Mouse (Mus musculus) small intestine, adult 2 months (tissue): Measurements from ENCODE around the gene Fam213a. TPM values are rescaled to one million over a fixed set of nuclear protein-coding genes. Genes with fewer than 3 reads are reported as not detected.

Source experiments
- H3K27ac ChIP-seq: fragments of 200-500 bp; 2 replicates; pipeline ENCODE4 v1.5.1; 2012; ENCODE audit warnings: low read depth, low read length, control low read depth, inconsistent platforms; ENCODE audit not compliant: insufficient read depth
- H3K27me3 ChIP-seq: fragments of 200-500 bp; 2 replicates; pipeline ENCODE4 v1.6.1; 2012; ENCODE audit warnings: mild to moderate bottlenecking, moderate library complexity, low read length, inconsistent platforms; ENCODE audit not compliant: control insufficient read depth, insufficient read depth
- H3K36me3 ChIP-seq: fragments of 200-500 bp; 2 replicates; pipeline ENCODE4 v1.6.1; 2012; ENCODE audit warnings: mild to moderate bottlenecking, low read length, control low read depth, inconsistent platforms; ENCODE audit not compliant: control insufficient read depth, insufficient read depth
- H3K4me1 ChIP-seq: fragments of 200-500 bp; 2 replicates; pipeline ENCODE4 v1.6.1; 2012; ENCODE audit warnings: low read length, inconsistent platforms, mixed read lengths; ENCODE audit not compliant: control insufficient read depth, insufficient read depth, insufficient read length
- H3K4me3 ChIP-seq: fragments of 200-500 bp; 2 replicates; pipeline ENCODE4 v1.5.1; 2012; ENCODE audit warnings: low read depth, mild to moderate bottlenecking, control low read depth, inconsistent platforms, low read length, moderate library complexity
- CTCF ChIP-seq: fragments of 200-500 bp; IDR thresholded peaks from 2 replicates; pipeline ENCODE4 v1.5.1; 2012; ENCODE audit warnings: low read depth, mild to moderate bottlenecking, control low read depth, inconsistent platforms, low read length, moderate library complexity, mixed read lengths; ENCODE audit not compliant: insufficient replicate concordance, insufficient read length; ENCODE audit errors: extremely low read depth
- POLR2A ChIP-seq: fragments of 200-500 bp; IDR thresholded peaks from 2 replicates; pipeline ENCODE4 v1.6.1; 2012; ENCODE audit warnings: low read depth, mild to moderate bottlenecking, control low read depth, inconsistent platforms, low read length, moderate library complexity
- WGBS: fragments of 180-500 bp; shearing (Covaris S2); methylation state at CpG from one replicate; pipeline ENCODE4 v1.1.7; 2018; 5-methylcytosine and 5-hydroxymethylcytosine counted together
- polyA plus RNA-seq: library from polyadenylated mRNA; depleted of rRNA; stranded (reverse); fragments of >200 nt; gene quantifications from 2 replicates; pipeline ENCODE4 v1.2.3, GENCODE M21; 2012

The Fam213a gene
- polyA plus RNA-seq, 1 experiment: 29.9 TPM

DNA sequence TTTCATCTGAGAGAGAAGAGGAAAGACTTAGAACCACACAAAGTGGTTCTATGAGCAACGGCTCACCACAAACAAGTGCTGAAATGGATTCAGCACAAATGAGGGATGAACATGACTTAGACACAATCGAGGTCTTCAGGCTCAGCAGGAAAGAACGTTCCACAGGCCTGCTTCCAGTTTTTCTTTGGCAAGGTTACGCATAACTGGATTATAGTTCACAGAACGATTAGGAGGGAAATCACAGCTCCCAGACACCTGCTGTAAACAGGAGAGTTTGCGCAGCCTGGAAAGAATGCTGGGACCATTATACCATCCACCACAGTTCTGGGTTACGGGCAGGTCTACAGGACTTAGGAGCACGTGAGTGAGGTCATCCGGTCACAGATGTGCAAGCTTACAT is 7.9 kb downstream of the Fam213a start:
- Histone ChIP-seq H3K4me1 (peaks cover 9% of the 10 kb centered on the region; the same call in 1 of the 2 replicates), H3K36me3 (no peaks in the 10 kb centered on the region), H3K27me3 (no peaks in the 10 kb centered on the region), H3K4me3 (no peak overlapping the region), H3K27ac (no peak overlapping the region)
- 78% methylated on average over 9 of the region's 9 CpGs for WGBS
- no peak for TF ChIP-seq POLR2A
- no peak for TF ChIP-seq CTCF

DNA sequence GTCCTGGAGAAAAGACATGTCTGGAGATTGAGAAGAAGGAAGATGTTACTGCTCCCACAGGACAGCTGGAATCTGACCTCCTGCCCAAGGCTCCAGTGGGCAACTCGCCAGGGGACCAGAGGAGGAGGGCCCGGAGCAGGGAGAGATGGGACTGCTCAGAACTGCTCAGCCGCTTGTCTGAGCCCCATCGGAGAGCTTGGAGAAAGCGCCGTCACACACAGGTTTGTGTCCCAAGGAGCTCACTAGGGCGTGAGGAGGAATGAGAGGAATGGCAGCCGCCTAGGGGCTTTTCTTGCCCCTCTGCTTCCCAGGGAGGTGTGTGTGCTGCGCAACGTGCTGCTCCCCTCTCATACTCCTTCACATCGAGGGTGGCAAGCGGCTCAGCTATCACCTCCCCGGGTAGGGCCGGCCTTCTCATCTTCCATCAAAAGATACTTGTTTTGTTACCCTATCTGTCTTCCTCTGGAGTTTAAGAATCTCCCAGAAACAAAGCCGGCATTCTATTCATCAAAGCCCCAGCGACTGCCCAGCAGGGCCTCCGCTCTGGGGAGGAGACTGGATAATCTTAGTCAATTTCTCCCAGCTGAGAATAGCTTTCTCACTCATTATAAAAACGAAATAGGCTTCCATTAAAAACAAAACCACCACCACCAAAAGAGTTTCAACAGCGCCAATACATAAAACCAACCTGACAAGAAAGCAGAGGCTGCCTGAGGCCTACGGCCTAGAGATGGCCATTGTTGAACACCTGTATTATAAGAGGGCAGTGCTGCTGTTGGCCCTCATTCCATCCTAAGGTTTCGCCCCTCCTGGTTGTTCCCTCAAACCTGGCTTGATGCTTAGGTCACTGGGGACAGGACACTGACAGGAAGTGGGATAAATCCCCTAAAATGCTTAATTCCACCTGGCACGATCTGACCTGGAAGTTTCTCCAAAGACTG is 9.1 kb downstream of the Fam213a start:
- peaks cover 9% of the 10 kb centered on the region; the same call in 1 of the 2 replicates for H3K4me1 ChIP-seq
- H3K36me3 ChIP-seq: no peaks in the 10 kb centered on the region
- no peaks in the 10 kb centered on the region for H3K27me3 ChIP-seq
- TF ChIP-seq CTCF: no peak
- TF ChIP-seq POLR2A: no peak
- H3K4me3 ChIP-seq: no peak overlapping the region
- 68% methylated on average over 22 of the region's 22 CpGs for WGBS
- no peak overlapping the region for H3K27ac ChIP-seq

DNA sequence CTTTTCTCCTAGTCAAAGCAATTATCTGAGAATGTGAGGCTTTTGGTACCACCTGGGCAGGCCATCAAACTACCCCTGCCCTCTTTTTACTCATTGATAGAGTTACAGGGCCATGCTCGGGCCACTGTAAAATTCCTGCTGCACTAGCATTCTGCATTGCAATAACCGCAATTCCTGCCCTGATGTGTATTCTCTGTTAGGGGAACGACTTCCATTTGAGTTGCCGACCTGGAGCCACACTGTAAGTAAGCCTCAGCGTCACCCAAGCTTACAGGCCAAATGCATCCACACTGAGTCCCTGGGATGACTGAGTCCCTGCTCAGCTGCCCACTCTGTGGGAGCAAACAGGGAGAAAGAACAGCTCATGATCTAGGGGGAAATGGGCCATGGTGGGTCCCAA is 12.0 kb downstream of the Fam213a start:
- WGBS: 96% methylated on average over 5 of the region's 5 CpGs
- no peak for TF ChIP-seq CTCF
- TF ChIP-seq POLR2A: no peak
- no peaks in the 10 kb centered on the region for H3K4me1 ChIP-seq
- H3K27ac ChIP-seq: no peak overlapping the region
- no peak overlapping the region for H3K4me3 ChIP-seq
- H3K27me3 ChIP-seq: no peaks in the 10 kb centered on the region
- H3K36me3 ChIP-seq: peaks cover 7% of the 10 kb centered on the region

DNA sequence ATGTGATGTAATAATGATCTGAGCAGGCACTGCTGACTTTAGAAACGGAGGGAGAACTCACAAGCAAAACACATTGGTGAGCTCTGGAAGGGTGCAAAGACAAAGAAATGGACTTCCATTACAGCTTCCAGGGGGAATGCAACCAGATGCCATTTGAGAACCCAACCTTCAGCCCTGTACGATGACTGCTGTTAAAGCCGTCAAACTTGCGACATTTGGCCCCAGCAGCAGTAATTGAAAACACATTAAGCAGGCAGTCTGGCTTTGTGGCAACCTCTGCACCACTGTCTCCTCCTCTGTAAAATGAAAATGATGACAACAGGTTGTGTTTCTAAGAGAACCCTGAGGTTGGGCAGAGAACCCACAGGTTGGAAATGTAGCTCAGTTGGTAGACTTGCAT is 12.8 kb downstream of the Fam213a start:
- peaks cover 7% of the 10 kb centered on the region for H3K36me3 ChIP-seq
- no peaks in the 10 kb centered on the region for H3K4me1 ChIP-seq
- TF ChIP-seq POLR2A (no peak), CTCF (no peak)
- no peaks in the 10 kb centered on the region for H3K27me3 ChIP-seq
- 90% methylated on average over 4 of the region's 4 CpGs for WGBS
- no peak overlapping the region for H3K4me3 ChIP-seq
- no peak overlapping the region for H3K27ac ChIP-seq

DNA sequence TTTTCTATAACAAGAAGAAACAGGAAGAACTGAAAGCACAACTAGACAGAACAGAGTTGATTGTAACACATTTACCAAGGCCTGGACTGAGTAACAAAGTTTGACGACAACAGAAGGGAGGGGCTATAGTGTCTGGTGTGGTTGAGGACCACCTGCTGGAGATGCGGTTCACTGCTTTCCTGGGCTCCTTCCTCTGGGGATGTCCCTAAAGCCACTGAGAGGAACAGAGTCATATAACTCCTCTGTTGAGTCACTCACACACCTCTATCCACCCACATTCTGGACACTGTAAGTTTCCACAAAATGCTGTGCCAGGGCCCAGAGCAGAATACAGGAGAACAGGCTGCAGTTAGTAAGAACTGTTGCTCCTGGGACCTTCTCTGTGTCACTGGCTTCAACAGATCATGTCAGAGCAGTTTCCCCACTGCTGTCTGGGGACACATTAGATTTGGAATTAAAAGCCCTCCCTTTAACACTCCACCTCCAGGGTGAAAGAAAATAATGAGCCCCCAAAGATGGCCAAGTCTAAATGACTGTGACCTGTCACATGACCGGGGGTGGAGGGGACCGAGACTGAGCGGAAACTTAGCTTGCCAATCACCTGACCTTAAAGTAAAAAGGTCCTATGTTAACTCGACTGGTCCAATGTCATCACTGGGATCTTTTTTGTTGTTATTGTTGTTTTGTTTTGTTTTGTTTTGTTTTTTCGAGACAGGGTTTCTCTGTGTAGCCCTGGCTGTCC is 13.5 kb downstream of the Fam213a start:
- H3K4me1 ChIP-seq: no peaks in the 10 kb centered on the region
- H3K36me3 ChIP-seq: peaks cover 9% of the 10 kb centered on the region
- H3K27me3 ChIP-seq: no peaks in the 10 kb centered on the region
- WGBS: 83% methylated on average over 7 of the region's 7 CpGs
- TF ChIP-seq CTCF: no peak
- TF ChIP-seq POLR2A: no peak
- H3K4me3 ChIP-seq: no peak overlapping the region
- H3K27ac ChIP-seq: no peak overlapping the region

DNA sequence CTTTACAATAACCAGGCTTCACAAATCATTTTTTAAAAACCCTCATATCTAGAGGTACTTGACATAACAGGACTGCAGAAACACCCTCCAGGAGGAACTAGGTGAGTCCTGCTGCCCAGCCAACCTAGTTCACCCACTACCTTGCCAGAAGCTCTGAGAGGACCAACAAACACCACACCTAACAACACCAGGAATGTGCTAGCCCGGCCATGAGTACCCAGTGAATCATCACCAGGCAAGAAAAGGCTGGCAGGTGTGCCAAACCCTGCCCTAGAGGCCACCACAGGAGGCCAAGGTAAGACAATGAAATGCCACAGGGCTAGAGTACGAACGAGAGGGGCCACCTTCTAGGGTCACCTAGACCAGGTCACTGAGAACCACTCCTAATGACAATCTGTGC is 17.4 kb downstream of the Fam213a start:
- WGBS: 69% methylated on average over 3 of the region's 3 CpGs
- no peak overlapping the region for H3K27ac ChIP-seq
- H3K4me3 ChIP-seq: no peak overlapping the region
- TF ChIP-seq POLR2A (no peak), CTCF (no peak)
- H3K4me1 ChIP-seq: peaks cover 6% of the 10 kb centered on the region; the same call in 1 of the 2 replicates
- H3K36me3 ChIP-seq: peaks cover 12% of the 10 kb centered on the region
- H3K27me3 ChIP-seq: no peaks in the 10 kb centered on the region

GRCm38 (mm10) chr14:40992464-40992863 is 21.1 kb downstream of the Fam213a start:
- no peak overlapping the region for H3K27ac ChIP-seq
- 24% methylated on average over 6 of the region's 6 CpGs for WGBS

More at GRCm38 (mm10) chr14:40992464-40992863, 21.1 kb downstream of the Fam213a start:
- H3K4me3 ChIP-seq: no peak overlapping the region
- peaks cover 8% of the 10 kb centered on the region for H3K36me3 ChIP-seq
- peaks cover 6% of the 10 kb centered on the region; the same call in 1 of the 2 replicates for H3K4me1 ChIP-seq
- no peak for TF ChIP-seq CTCF
- no peak for TF ChIP-seq POLR2A
- no peaks in the 10 kb centered on the region for H3K27me3 ChIP-seq
